Mouse (Mus musculus): ENCODE measurements at regions not wholly inside any gene's neighbourhood (a gene's known extent, or its start where the extent isn't known, plus 50 kb on each side); places are given as distances from the start of the nearest gene placed in this dataset.

- no peak for DNase-seq
- intact Hi-C loops (cut with DNase I): no loop called here
Measured at GRCm38 (mm10) chr14:9192122-9192769, 526.2 kb upstream of the 4930452B06Rik start.

DNA sequence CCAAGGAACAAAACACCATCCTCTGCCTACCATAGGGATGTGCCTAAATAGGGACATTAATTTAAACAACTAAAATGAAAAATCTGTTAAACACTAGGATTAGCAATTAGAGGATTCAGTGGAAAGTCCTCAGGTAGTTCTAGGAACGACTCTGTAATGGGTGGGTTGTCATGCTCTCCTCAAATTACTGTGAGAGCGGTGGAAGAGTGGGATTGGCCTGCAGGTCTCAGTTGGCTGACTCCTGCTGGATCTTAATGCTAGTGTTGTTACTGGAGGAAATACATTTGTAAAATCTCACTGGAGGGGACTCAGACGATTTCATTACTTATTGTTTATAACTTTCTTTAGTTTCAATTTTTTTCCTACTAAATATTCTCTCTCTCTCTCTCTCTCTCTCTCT is 525.6 kb upstream of the 4930452B06Rik start:
- intact Hi-C loops (cut with DNase I): no loop called here

GRCm38 (mm10) chr14:9161336-9161735 is 495.3 kb upstream of the 4930452B06Rik start:
- no peak for DNase-seq
- intact Hi-C loops (cut with DNase I): no loop called here

More for the DNA sequence above, 525.6 kb upstream of the 4930452B06Rik start:
- DNase-seq: no peak

GRCm38 (mm10) chr14:9157941-9158340 is 491.9 kb upstream of the 4930452B06Rik start:
- intact Hi-C loops (cut with DNase I): no loop called here
- no peak for DNase-seq

DNA sequence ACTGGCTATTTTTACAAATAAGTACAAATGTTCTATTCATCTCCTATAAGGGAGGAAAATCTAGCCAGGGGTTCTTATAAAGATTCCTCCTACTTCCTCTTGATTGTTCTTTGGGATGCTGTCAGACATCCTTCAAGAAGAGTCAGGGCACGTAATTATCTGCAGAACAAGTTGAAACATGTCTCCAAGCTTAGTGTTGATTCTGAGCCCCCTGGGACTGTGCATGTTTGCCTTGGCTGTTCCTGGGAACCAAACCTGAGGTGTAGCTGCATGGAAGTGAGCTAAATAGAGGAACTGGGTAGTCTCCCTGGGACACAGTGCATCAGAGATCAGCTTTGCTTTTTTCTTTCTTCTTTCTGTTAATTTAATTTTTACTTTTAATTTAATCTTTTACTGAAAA is 484.8 kb upstream of the 4930452B06Rik start:
- intact Hi-C loops (cut with DNase I): no loop called here
- DNase-seq: no peak

- no peak for DNase-seq
- intact Hi-C loops (cut with DNase I): no loop called here
Measured at GRCm38 (mm10) chr14:9146595-9147219, 480.7 kb upstream of the 4930452B06Rik start.

DNA sequence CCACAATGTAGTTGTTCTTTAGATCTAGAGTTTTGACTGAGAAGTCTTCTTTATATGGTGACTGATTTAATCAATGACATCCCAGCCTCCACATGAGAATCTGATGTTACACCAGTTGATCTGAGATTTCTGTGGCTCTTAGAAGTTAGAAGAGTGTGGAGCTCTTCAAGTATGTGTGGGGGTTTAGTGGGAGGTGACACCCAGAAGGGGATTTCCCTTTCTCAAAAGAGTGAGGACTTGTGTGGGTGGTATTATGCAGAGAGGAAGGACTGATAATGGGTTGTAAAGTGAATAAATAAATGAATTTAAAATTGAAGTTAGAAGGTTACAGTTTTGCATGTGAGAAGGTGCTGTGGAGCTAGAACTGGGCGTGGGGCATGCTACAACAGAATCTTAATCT is 439.7 kb upstream of the 4930452B06Rik start:
- DNase-seq: no peak
- intact Hi-C loops (cut with DNase I): no loop called here

DNA sequence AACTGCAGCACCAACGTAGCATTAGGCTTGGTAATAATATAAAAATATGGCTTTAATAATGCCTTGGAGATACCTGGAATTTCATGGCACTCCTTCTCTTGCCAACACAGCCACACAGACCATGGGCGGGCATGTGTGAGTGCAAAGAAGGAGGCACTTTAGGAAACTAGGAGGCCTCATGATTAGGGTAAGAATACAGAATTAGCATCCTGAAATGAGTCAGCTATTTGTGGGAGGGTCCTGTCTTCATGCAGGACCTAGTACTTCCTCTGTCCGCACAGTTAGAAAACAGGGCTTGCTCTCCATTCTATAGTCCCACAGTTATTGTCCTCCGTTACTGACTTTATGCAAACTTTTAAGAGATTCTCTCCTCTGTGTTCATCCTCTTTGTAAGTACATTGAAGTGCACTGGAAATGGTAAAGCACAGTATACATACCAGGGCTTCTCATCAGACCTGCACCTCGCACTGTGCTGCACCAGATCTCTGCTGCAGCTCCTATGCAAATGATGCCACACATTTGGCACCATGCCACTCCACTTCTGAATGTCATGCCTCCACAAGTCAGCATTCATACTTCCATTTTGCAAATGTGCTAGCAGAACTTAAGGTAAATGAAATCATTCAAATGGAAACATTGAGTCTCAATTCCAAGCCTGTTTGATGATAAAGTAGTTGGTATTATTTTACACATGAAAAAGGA is 423.7 kb upstream of the 4930452B06Rik start:
- intact Hi-C loops (cut with DNase I): no loop called here
- DNase-seq: peak; percentile 45

GRCm38 (mm10) chr14:9087103-9087502 is 421.1 kb upstream of the 4930452B06Rik start:
- no peak for DNase-seq
- intact Hi-C loops (cut with DNase I): no loop called here

- DNase-seq: no peak
- intact Hi-C loops (cut with DNase I): no loop called here
Measured at GRCm38 (mm10) chr14:9079632-9080031, 413.6 kb upstream of the 4930452B06Rik start.

DNA sequence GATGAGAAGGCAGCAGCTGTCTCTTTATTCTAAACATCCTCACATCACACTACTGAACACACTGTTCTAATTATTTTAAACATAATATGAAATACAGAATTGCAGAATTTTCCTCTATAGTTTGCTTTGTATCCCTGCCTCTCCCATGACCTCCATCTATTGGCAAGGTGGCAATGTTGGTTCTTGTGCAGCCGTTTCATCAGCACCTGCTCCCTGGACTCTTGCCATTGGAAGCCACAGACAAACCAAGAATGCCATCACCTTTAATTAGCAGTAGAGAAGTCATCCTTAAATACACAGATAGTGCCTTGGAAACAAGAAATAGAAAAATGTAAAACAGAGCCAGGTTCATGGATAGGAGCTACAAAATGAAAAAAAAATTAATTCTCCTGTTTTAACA is 413.0 kb upstream of the 4930452B06Rik start:
- intact Hi-C loops (cut with DNase I): no loop called here
- peak; percentile 28 for DNase-seq

DNA sequence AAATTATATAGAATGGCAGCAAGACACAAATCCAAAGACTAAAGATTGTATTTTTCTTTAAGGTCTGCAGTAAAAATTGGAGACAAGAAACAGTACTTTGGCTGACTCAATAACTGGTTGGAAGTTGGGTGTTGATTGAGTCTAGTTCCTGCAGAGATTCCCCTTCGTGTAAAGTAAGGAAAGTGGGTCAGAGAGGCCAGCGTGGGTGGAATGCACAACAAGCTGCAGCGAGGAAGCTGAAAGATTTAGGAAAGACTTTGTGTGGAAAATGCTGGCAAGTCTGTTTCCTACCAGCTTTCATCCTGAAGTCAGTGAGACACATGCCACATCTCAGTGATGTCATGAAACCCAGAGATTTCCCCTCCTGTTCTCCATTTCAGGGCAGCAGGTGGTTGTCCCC is 405.1 kb upstream of the 4930452B06Rik start:
- intact Hi-C loops (cut with DNase I): no loop called here
- no peak for DNase-seq

GRCm38 (mm10) chr14:9060058-9060457 is 394.0 kb upstream of the 4930452B06Rik start:
- peak; percentile 3 for DNase-seq
- intact Hi-C loops (cut with DNase I): no loop called here

- DNase-seq: peak; percentile 3
- intact Hi-C loops (cut with DNase I): no loop called here
Measured at GRCm38 (mm10) chr14:9028811-9029210, 362.8 kb upstream of the 4930452B06Rik start.

DNA sequence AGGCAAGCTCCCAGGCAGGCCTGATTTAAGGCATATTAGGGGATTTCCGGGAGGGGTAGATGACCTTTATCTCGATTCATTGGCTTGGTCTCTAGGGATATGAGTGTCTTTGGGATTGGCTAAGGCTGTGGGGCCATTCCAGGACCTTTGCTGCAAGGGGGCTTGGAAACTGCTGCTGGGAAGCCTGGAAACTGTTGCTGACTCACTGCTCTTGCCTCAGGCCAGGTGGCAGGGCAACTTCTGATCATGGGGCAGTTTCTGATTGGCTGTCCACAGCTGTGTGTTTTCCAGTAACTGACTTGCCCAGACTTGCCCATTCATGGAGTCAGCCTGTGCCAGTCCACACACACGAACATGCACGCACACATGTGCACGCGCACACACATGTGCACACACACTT is 349.8 kb upstream of the 4930452B06Rik start:
- intact Hi-C loops (cut with DNase I): no loop called here
- no peak for DNase-seq

DNA sequence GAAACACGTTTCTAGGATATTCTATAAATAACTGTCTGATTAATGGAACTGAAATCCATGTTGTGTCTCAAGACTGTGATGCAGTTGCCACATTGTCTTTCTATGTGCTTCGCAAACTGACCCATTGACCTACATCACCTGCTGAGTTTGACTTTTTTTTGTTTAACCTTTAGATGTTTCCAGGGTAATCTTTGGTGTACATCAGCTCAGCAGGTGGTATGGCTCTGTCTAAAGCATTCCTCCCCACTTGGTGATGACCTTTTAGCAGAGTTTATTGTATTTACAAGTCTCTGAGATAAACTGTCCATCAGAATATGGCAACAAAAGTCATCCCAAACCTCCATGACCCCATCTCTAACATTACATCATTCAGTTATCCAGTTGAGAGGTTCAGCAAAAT is 337.0 kb upstream of the 4930452B06Rik start:
- DNase-seq: no peak
- intact Hi-C loops (cut with DNase I): no loop called here

GRCm38 (mm10) chr14:9000408-9001092 is 334.5 kb upstream of the 4930452B06Rik start:
- intact Hi-C loops (cut with DNase I): no loop called here
- DNase-seq: no peak

DNA sequence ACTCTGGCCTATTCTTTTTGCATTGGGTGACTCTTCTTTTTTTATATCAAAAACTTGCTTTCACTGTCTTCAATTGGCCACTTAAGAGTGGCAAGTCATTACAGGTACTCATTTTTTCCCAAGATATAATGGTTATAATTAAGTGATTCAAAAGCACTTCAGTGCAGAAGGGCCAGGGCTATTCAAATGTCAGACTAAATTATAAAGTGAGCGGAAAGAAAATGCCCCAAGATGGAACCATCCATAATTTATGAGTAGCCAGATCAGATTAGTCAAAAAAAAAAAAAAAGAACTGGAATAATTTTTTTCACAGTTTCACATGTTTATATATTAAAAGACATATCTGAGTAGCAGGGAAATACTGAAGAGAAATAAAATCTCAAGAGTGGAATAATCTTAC is 333.8 kb upstream of the 4930452B06Rik start:
- intact Hi-C loops (cut with DNase I): no loop called here
- no peak for DNase-seq

GRCm38 (mm10) chr14:8993421-8993820 is 327.4 kb upstream of the 4930452B06Rik start:
- DNase-seq: no peak
- intact Hi-C loops (cut with DNase I): no loop called here

- intact Hi-C loops (cut with DNase I): no loop called here
- no peak for DNase-seq
Measured at GRCm38 (mm10) chr14:8985086-8985793, 319.2 kb upstream of the 4930452B06Rik start.

DNA sequence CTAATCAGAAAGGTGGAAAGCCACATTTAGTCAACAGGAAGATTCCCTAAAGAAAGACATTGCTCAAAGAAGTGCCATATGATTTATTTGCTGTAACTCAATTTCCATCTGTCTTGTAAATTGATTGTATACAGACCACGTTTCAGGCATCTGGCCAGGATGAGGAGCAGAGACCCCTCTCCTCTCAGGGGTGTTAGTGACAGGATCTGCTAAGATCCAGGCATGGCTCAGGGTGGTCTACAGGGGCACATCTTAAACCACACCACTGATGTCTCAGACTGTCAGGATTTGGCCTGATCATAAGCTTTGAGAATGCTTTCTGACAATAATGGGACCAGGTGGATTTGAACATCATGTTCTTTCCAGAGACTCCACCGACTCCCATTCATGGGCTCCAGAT is 295.5 kb upstream of the 4930452B06Rik start:
- intact Hi-C loops (cut with DNase I): no loop called here
- DNase-seq: no peak
